Mouse (Mus musculus) CH12F3 (cell line): ENCODE results near the gene Gse1.

Experiments
- in situ Hi-C: fragments of 300-500 bp; cut with MboI; formaldehyde crosslinking; loops from 2 replicates; pipeline ENCODE4 v1.14.3; 2020; ENCODE audit warnings: low sequenced_read_pairs

Gse1 gene

GRCm38 (mm10) chr8:120415474-120415873 is 187.2 kb downstream of the Gse1 start:
- in situ Hi-C loops = no loop called here

GRCm38 (mm10) chr8:120416173-120416521 is 187.9 kb downstream of the Gse1 start:
- in situ Hi-C loops = no loop called here

GRCm38 (mm10) chr8:120416522-120417394 is 188.5 kb downstream of the Gse1 start:
- in situ Hi-C loops = no loop called here

- in situ Hi-C loops = no loop called here
Observed at GRCm38 (mm10) chr8:120418188-120418587, 189.9 kb downstream of the Gse1 start.

GRCm38 (mm10) chr8:120419675-120420074 is 191.4 kb downstream of the Gse1 start:
- in situ Hi-C loops = no loop called here

GRCm38 (mm10) chr8:120420226-120420625 is 192.0 kb downstream of the Gse1 start:
- in situ Hi-C loops = no loop called here

- in situ Hi-C loops = no loop called here
Observed at GRCm38 (mm10) chr8:120421638-120422037, 193.4 kb downstream of the Gse1 start.

GRCm38 (mm10) chr8:120422236-120422635 is 194.0 kb downstream of the Gse1 start:
- in situ Hi-C loops = no loop called here

GRCm38 (mm10) chr8:120423576-120423975 is 195.3 kb downstream of the Gse1 start:
- in situ Hi-C loops = no loop called here

- in situ Hi-C loops = no loop called here
Observed at GRCm38 (mm10) chr8:120424829-120425198, 196.6 kb downstream of the Gse1 start.

- in situ Hi-C loops = no loop called here
Observed at GRCm38 (mm10) chr8:120425199-120425941, 197.1 kb downstream of the Gse1 start.

- in situ Hi-C loops = no loop called here
Observed at GRCm38 (mm10) chr8:120426105-120426504, 197.8 kb downstream of the Gse1 start.

GRCm38 (mm10) chr8:120426622-120427385 is 198.5 kb downstream of the Gse1 start:
- in situ Hi-C loops = no loop called here

GRCm38 (mm10) chr8:120428492-120428891 is 200.2 kb downstream of the Gse1 start:
- in situ Hi-C loops = no loop called here

GRCm38 (mm10) chr8:120429116-120429515 is 200.9 kb downstream of the Gse1 start:
- in situ Hi-C loops = no loop called here

GRCm38 (mm10) chr8:120431042-120431441 is 202.8 kb downstream of the Gse1 start:
- in situ Hi-C loops = no loop called here

GRCm38 (mm10) chr8:120432438-120432837 is 204.2 kb downstream of the Gse1 start:
- in situ Hi-C loops = no loop called here

- in situ Hi-C loops = no loop called here
Observed at GRCm38 (mm10) chr8:120433143-120433542, 204.9 kb downstream of the Gse1 start.

GRCm38 (mm10) chr8:120433734-120434133 is 205.5 kb downstream of the Gse1 start:
- in situ Hi-C loops = no loop called here

GRCm38 (mm10) chr8:120435781-120436180 is 207.5 kb downstream of the Gse1 start:
- in situ Hi-C loops = no loop called here

GRCm38 (mm10) chr8:120436491-120437030 is 208.3 kb downstream of the Gse1 start:
- in situ Hi-C loops = no loop called here
